Mouse (Mus musculus): ENCODE results near the gene Ifrd1. TPM values are rescaled to one million over a fixed set of nuclear protein-coding genes. Genes with fewer than 3 reads are reported as not detected.
"Not testable (repeated sequence)": the region's sequence is repeated elsewhere in the genome, so short reads cannot be mapped to it uniquely, and the experiment has no call there.

Gene Ifrd1
- polyA plus RNA-seq, 1 experiment from 2014 or later, result 40.3 TPM

- Histone ChIP-seq H3K4me1 (ENCODE audit: control insufficient read depth, low read depth, low read length) (no peaks in the 10 kb centered on the region), H3K9me3 (replicated peaks; ENCODE audit: control insufficient read depth, low read length) (no peaks in the 10 kb centered on the region), H3K27ac (ENCODE audit: low read length) (no peak overlapping the region), H3K36me3 (ENCODE audit: control insufficient read depth, insufficient read depth) (peaks cover 3% of the 10 kb centered on the region; the same call in 1 of the 2 replicates), H3K4me3 (ENCODE audit: low read depth, low read length) (no peak overlapping the region), H3K4me2 (ENCODE audit: low read depth, low read length) (no peak overlapping the region), H3K9ac (ENCODE audit: low read depth, low read length) (no peak overlapping the region), H3K27me3 (ENCODE audit: control insufficient read depth, insufficient read depth, low read depth, low read length) (no peaks in the 10 kb centered on the region)
- WGBS (ENCODE audit: insufficient replicate concordance), result 72% methylated on average over 9 of the region's 9 CpGs
- ATAC-seq (ENCODE audit: low read depth), result no peak
These were observed 49.9 kb downstream of the Ifrd1 start for GRCm38 (mm10) chr12:40198427-40198826.

GRCm38 (mm10) chr12:40198019-40198418 lies 50.3 kb downstream of the Ifrd1 start:
- no peak for ATAC-seq (ENCODE audit: low read depth)
- Histone ChIP-seq H3K27ac (ENCODE audit: low read length) (no peak overlapping the region), H3K9me3 (replicated peaks; ENCODE audit: control insufficient read depth, low read length) (no peaks in the 10 kb centered on the region), H3K4me3 (ENCODE audit: low read depth, low read length) (no peak overlapping the region), H3K9ac (ENCODE audit: low read depth, low read length) (no peak overlapping the region), H3K27me3 (ENCODE audit: control insufficient read depth, insufficient read depth, low read depth, low read length) (no peaks in the 10 kb centered on the region), H3K4me2 (ENCODE audit: low read depth, low read length) (no peak overlapping the region), H3K4me1 (ENCODE audit: control insufficient read depth, low read depth, low read length) (no peaks in the 10 kb centered on the region), H3K36me3 (ENCODE audit: control insufficient read depth, insufficient read depth) (peaks cover 3% of the 10 kb centered on the region; the same call in 1 of the 2 replicates)
- WGBS (ENCODE audit: insufficient replicate concordance), result 67% methylated on average over 5 of the region's 5 CpGs

- no peak for ATAC-seq (ENCODE audit: low read depth)
- no peak overlapping the region for H3K9ac ChIP-seq (ENCODE audit: low read depth, low read length)
- no peaks in the 10 kb centered on the region for H3K9me3 ChIP-seq (replicated peaks; ENCODE audit: control insufficient read depth, low read length)
- H3K4me3 ChIP-seq (ENCODE audit: low read depth, low read length), result no peak overlapping the region
- H3K4me2 ChIP-seq (ENCODE audit: low read depth, low read length), result no peak overlapping the region
- no peaks in the 10 kb centered on the region for H3K27me3 ChIP-seq (ENCODE audit: control insufficient read depth, insufficient read depth, low read depth, low read length)
- H3K27ac ChIP-seq (ENCODE audit: low read length), result no peak overlapping the region
- no peaks in the 10 kb centered on the region; the same call in 1 of the 2 replicates for H3K36me3 ChIP-seq (ENCODE audit: control insufficient read depth, insufficient read depth)
- no peaks in the 10 kb centered on the region for H3K4me1 ChIP-seq (ENCODE audit: control insufficient read depth, low read depth, low read length)
These were observed 50.8 kb downstream of the Ifrd1 start for GRCm38 (mm10) chr12:40197511-40197910.

- H3K27ac ChIP-seq (ENCODE audit: low read length), result no peak overlapping the region
- H3K9ac ChIP-seq (ENCODE audit: low read depth, low read length), result no peak overlapping the region
- H3K9me3 ChIP-seq (replicated peaks; ENCODE audit: control insufficient read depth, low read length), result no peaks in the 10 kb centered on the region
- no peak overlapping the region for H3K4me2 ChIP-seq (ENCODE audit: low read depth, low read length)
- no peaks in the 10 kb centered on the region for H3K27me3 ChIP-seq (ENCODE audit: control insufficient read depth, insufficient read depth, low read depth, low read length)
- no peak for ATAC-seq (ENCODE audit: low read depth)
- H3K36me3 ChIP-seq (ENCODE audit: control insufficient read depth, insufficient read depth), result no peaks in the 10 kb centered on the region
- WGBS (ENCODE audit: insufficient replicate concordance), result 23% methylated on average over 3 of the region's 3 CpGs
- H3K4me1 ChIP-seq (ENCODE audit: control insufficient read depth, low read depth, low read length), result no peaks in the 10 kb centered on the region
- no peak overlapping the region for H3K4me3 ChIP-seq (ENCODE audit: low read depth, low read length)
These were observed 62.8 kb downstream of the Ifrd1 start for GRCm38 (mm10) chr12:40185474-40185873.

GRCm38 (mm10) chr12:40177089-40177488 lies 71.2 kb downstream of the Ifrd1 start:
- 34% methylated on average over 6 of the region's 6 CpGs for WGBS (ENCODE audit: insufficient replicate concordance)
- Histone ChIP-seq H3K27ac (ENCODE audit: low read length) (no peak overlapping the region), H3K36me3 (ENCODE audit: control insufficient read depth, insufficient read depth) (no peaks in the 10 kb centered on the region), H3K4me3 (ENCODE audit: low read depth, low read length) (no peak overlapping the region), H3K9ac (ENCODE audit: low read depth, low read length) (no peak overlapping the region), H3K27me3 (ENCODE audit: control insufficient read depth, insufficient read depth, low read depth, low read length) (no peaks in the 10 kb centered on the region), H3K4me2 (ENCODE audit: low read depth, low read length) (no peak overlapping the region), H3K4me1 (ENCODE audit: control insufficient read depth, low read depth, low read length) (no peaks in the 10 kb centered on the region), H3K9me3 (replicated peaks; ENCODE audit: control insufficient read depth, low read length) (no peaks in the 10 kb centered on the region)
- ATAC-seq (ENCODE audit: low read depth), result no peak

GRCm38 (mm10) chr12:40176158-40176557 lies 72.1 kb downstream of the Ifrd1 start:
- H3K9me3 ChIP-seq (replicated peaks; ENCODE audit: control insufficient read depth, low read length), result no peaks in the 10 kb centered on the region
- H3K4me3 ChIP-seq (ENCODE audit: low read depth, low read length), result no peak overlapping the region
- 36% methylated on average over 2 of the region's 2 CpGs for WGBS (ENCODE audit: insufficient replicate concordance)
- H3K4me2 ChIP-seq (ENCODE audit: low read depth, low read length), result no peak overlapping the region
- H3K4me1 ChIP-seq (ENCODE audit: control insufficient read depth, low read depth, low read length), result no peaks in the 10 kb centered on the region
- no peaks in the 10 kb centered on the region for H3K36me3 ChIP-seq (ENCODE audit: control insufficient read depth, insufficient read depth)
- H3K9ac ChIP-seq (ENCODE audit: low read depth, low read length), result no peak overlapping the region
- no peak overlapping the region for H3K27ac ChIP-seq (ENCODE audit: low read length)
- H3K27me3 ChIP-seq (ENCODE audit: control insufficient read depth, insufficient read depth, low read depth, low read length), result no peaks in the 10 kb centered on the region
- no peak for ATAC-seq (ENCODE audit: low read depth)

- WGBS (ENCODE audit: insufficient replicate concordance), result 50% methylated on average over 1 of the region's 1 CpGs
- H3K27ac ChIP-seq (ENCODE audit: low read length); H3K9me3 ChIP-seq (replicated peaks; ENCODE audit: control insufficient read depth, low read length); H3K4me2 ChIP-seq (ENCODE audit: low read depth, low read length); H3K4me3 ChIP-seq (ENCODE audit: low read depth, low read length); H3K27me3 ChIP-seq (ENCODE audit: control insufficient read depth, insufficient read depth, low read depth, low read length); H3K9ac ChIP-seq (ENCODE audit: low read depth, low read length); ATAC-seq (ENCODE audit: low read depth); H3K36me3 ChIP-seq (ENCODE audit: control insufficient read depth, insufficient read depth); H3K4me1 ChIP-seq (ENCODE audit: control insufficient read depth, low read depth, low read length): not testable (repeated sequence)
These were observed 73.1 kb downstream of the Ifrd1 start for GRCm38 (mm10) chr12:40175171-40175570.

- Histone ChIP-seq H3K9me3 (replicated peaks; ENCODE audit: control insufficient read depth, low read length) (no peaks in the 10 kb centered on the region), H3K4me2 (ENCODE audit: low read depth, low read length) (no peak overlapping the region), H3K27me3 (ENCODE audit: control insufficient read depth, insufficient read depth, low read depth, low read length) (no peaks in the 10 kb centered on the region), H3K27ac (ENCODE audit: low read length) (no peak overlapping the region), H3K4me3 (ENCODE audit: low read depth, low read length) (no peak overlapping the region), H3K9ac (ENCODE audit: low read depth, low read length) (no peak overlapping the region), H3K36me3 (ENCODE audit: control insufficient read depth, insufficient read depth) (no peaks in the 10 kb centered on the region), H3K4me1 (ENCODE audit: control insufficient read depth, low read depth, low read length) (no peaks in the 10 kb centered on the region)
- no peak for ATAC-seq (ENCODE audit: low read depth)
- WGBS (ENCODE audit: insufficient replicate concordance), result 67% methylated on average over 2 of the region's 2 CpGs
These were observed 76.7 kb downstream of the Ifrd1 start for GRCm38 (mm10) chr12:40171637-40172036.

- no peak for ATAC-seq (ENCODE audit: low read depth)
- no peaks in the 10 kb centered on the region for H3K9me3 ChIP-seq (replicated peaks; ENCODE audit: control insufficient read depth, low read length)
- H3K27me3 ChIP-seq (ENCODE audit: control insufficient read depth, insufficient read depth, low read depth, low read length), result no peaks in the 10 kb centered on the region
- 80% methylated on average over 1 of the region's 1 CpGs for WGBS (ENCODE audit: insufficient replicate concordance)
- no peaks in the 10 kb centered on the region for H3K4me1 ChIP-seq (ENCODE audit: control insufficient read depth, low read depth, low read length)
- no peaks in the 10 kb centered on the region for H3K36me3 ChIP-seq (ENCODE audit: control insufficient read depth, insufficient read depth)
- no peak overlapping the region for H3K9ac ChIP-seq (ENCODE audit: low read depth, low read length)
- H3K4me2 ChIP-seq (ENCODE audit: low read depth, low read length), result no peak overlapping the region
- no peak overlapping the region for H3K4me3 ChIP-seq (ENCODE audit: low read depth, low read length)
- H3K27ac ChIP-seq (ENCODE audit: low read length), result no peak overlapping the region
These were observed 78.6 kb downstream of the Ifrd1 start for GRCm38 (mm10) chr12:40169675-40170074.

GRCm38 (mm10) chr12:40164621-40165020 lies 83.7 kb downstream of the Ifrd1 start:
- 7% methylated on average over 2 of the region's 2 CpGs for WGBS (ENCODE audit: insufficient replicate concordance)
- Histone ChIP-seq H3K9me3 (replicated peaks; ENCODE audit: control insufficient read depth, low read length) (no peaks in the 10 kb centered on the region), H3K4me3 (ENCODE audit: low read depth, low read length) (no peak overlapping the region), H3K36me3 (ENCODE audit: control insufficient read depth, insufficient read depth) (no peaks in the 10 kb centered on the region), H3K27me3 (ENCODE audit: control insufficient read depth, insufficient read depth, low read depth, low read length) (no peaks in the 10 kb centered on the region), H3K4me1 (ENCODE audit: control insufficient read depth, low read depth, low read length) (no peaks in the 10 kb centered on the region), H3K27ac (ENCODE audit: low read length) (no peak overlapping the region), H3K4me2 (ENCODE audit: low read depth, low read length) (no peak overlapping the region), H3K9ac (ENCODE audit: low read depth, low read length) (no peak overlapping the region)
- ATAC-seq (ENCODE audit: low read depth), result no peak
